Mouse (Mus musculus): ENCODE data around the gene Esrrg.

DNA sequence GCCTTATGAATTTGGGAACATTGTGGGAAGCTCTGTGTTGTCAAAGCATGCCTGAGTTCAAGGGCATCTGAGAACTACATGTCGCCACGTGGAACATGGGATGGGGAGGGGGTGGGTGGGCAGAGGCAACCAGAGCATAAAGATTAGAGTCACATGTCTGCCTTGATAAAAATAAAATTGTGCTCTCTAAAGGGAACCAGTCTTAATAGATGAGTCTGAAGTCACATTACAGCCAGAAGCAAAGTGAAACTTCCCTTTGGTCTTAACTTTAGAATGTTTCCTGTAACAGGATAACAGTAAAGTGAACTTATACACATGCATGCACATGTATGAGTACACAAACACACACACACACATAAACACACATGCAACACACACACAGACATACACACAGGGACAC is 545.1 kb downstream of the Esrrg start:
- TF ChIP-seq CTCF (IDR thresholded peaks at IDR 0.05; ENCODE audit: borderline replicate concordance, control insufficient read depth, extremely low read depth, insufficient read depth, low read length, poor library complexity) = no peak
- TF ChIP-seq POLR2A (IDR thresholded peaks at IDR 0.05; ENCODE audit: control insufficient read depth, extremely low read depth, insufficient read depth, low read length, poor library complexity) = no peak
